8 mouse cellular contexts compared by ENCODE assay signal in genomic region chr15:99265679-99266078, GRCm38 (mm10). TPM values are rescaled to one million over a fixed set of nuclear protein-coding genes. Genes with fewer than 3 reads are reported as not detected.
DNase-seq lines count a peak whose midpoint lies in the region; ATAC-seq and TF ChIP-seq lines count a peak whose summit lies in the region.
"Had no signal": no experiment of that assay in that cellular context is flagged by ENCODE, and none has a peak within 500 bp of the region (broad histone marks: within the 10 kb centered on the region; RNA-seq: fewer than 3 reads in every experiment).

No protein-coding gene starts in this region.

- no peaks in the 10 kb centered on the region for H3K36me3 ChIP-seq in G1E (replicated peaks)
- no peaks in the 10 kb centered on the region for H3K36me3 ChIP-seq in embryonic facial prominence, embryonic 10.5 days (replicated peaks)
- H3K36me3 ChIP-seq in heart, embryonic 11.5 days (ENCODE audit: control insufficient read depth, insufficient read depth, low read length): no peaks in the 10 kb centered on the region
- H3K36me3 ChIP-seq: midbrain, embryonic 12.5 days had no signal

- peak; percentile 48 for TF ChIP-seq CTCF in G1E (IDR thresholded peaks at IDR 0.05; ENCODE audit: low read depth, low read length)

- H3K4me1 ChIP-seq in G1E (ENCODE audit: insufficient read depth, low read depth, low read length): peaks cover 8% of the 10 kb centered on the region
- H3K4me1 ChIP-seq in embryonic facial prominence, embryonic 10.5 days: peaks cover 16% of the 10 kb centered on the region
- no peaks in the 10 kb centered on the region for H3K4me1 ChIP-seq in heart, embryonic 11.5 days (ENCODE audit: control insufficient read depth, insufficient read depth, low read length)
- H3K4me1 ChIP-seq: midbrain, embryonic 12.5 days had no signal

- no peak overlapping the region for H3K4me2 ChIP-seq in heart, embryonic 11.5 days
- H3K4me2 ChIP-seq: midbrain, embryonic 12.5 days had no signal

- H3K27me3 ChIP-seq in G1E (ENCODE audit: insufficient read depth, low read length): peaks cover 7% of the 10 kb centered on the region; the same call in 1 of the 2 replicates
- H3K27me3 ChIP-seq in embryonic facial prominence, embryonic 10.5 days (replicated peaks; ENCODE audit: low read depth, poor library complexity, severe bottlenecking): no peaks in the 10 kb centered on the region
- H3K27me3 ChIP-seq in heart, embryonic 11.5 days (ENCODE audit: control insufficient read depth, insufficient read depth, low read length): no peaks in the 10 kb centered on the region
- H3K27me3 ChIP-seq: midbrain, embryonic 12.5 days had no signal

- H3K9ac ChIP-seq in heart, embryonic 11.5 days (ENCODE audit: low read depth, low read length): no peak overlapping the region
- H3K9ac ChIP-seq: midbrain, embryonic 12.5 days had no signal

- H3K9me3 ChIP-seq in G1E (replicated peaks): no peaks in the 10 kb centered on the region
- H3K9me3 ChIP-seq in embryonic facial prominence, embryonic 10.5 days: no peaks in the 10 kb centered on the region
- no peaks in the 10 kb centered on the region for H3K9me3 ChIP-seq in heart, embryonic 11.5 days (replicated peaks; ENCODE audit: control insufficient read depth, low read length)
- H3K9me3 ChIP-seq: midbrain, embryonic 12.5 days had no signal

- peak; percentile 47 for DNase-seq in G1E (ENCODE audit: low spot score)
- DNase-seq in adrenal gland, postnatal 14 days: peak; percentile 80
- peak; percentile 71 for DNase-seq in embryonic facial prominence, embryonic 10.5 days (ENCODE audit: low spot score)
- DNase-seq in kidney, postnatal 25 days: peak; percentile 82 to 88
- DNase-seq in lung, adult 18-20 months: peak; percentile 63 to 84
- DNase-seq in retina, postnatal 7 days (ENCODE audit: low read depth, low spot score): peak; percentile 75

- no peak overlapping the region for H3K27ac ChIP-seq in embryonic facial prominence, embryonic 10.5 days (replicated peaks)
- H3K27ac ChIP-seq in heart, embryonic 11.5 days (ENCODE audit: low read depth, low read length): no peak overlapping the region
- H3K27ac ChIP-seq: midbrain, embryonic 12.5 days had no signal

- no peak overlapping the region for H3K4me3 ChIP-seq in G1E (ENCODE audit: low read depth, low read length)
- no peak overlapping the region for H3K4me3 ChIP-seq in embryonic facial prominence, embryonic 10.5 days
- no peak overlapping the region for H3K4me3 ChIP-seq in heart, embryonic 11.5 days (ENCODE audit: low read depth, low read length)
- H3K4me3 ChIP-seq: midbrain, embryonic 12.5 days had no signal

- 0 out of 2 replicates have a peak, but pooled peaks have one; percentile 22 for ATAC-seq in G1E (ENCODE audit: extremely low read depth, insufficient number of reproducible peaks, low FRiP score, poor library complexity, severe bottlenecking)
- peak; percentile 20; the same call in 1 of the 2 replicates for ATAC-seq in heart, embryonic 11.5 days (replicated peaks; ENCODE audit: insufficient number of reproducible peaks, low FRiP score, low TSS enrichment)

- WGBS in embryonic facial prominence, embryonic 10.5 days: 25% methylated on average over 4 of the region's 4 CpGs
- WGBS in heart, embryonic 11.5 days (ENCODE audit: insufficient replicate concordance): 16% methylated on average over 4 of the region's 4 CpGs

RNA-seq across cellular contexts. Expression of gene Mcrs1, which starts 13.9 kb away (rescaled TPM):
- total RNA-seq in G1E (2014; fragmentation: Nextera tagmentation) (29.8 and 39.4 TPM in 2 replicates), G1E (2017) (45.7 and 60.1 TPM in 2 replicates)
- 75.9 and 83.4 TPM in 2 replicates for polyA plus RNA-seq in G1E (2012)
- total RNA-seq in adrenal gland, postnatal 14 days (2021): 41.4 and 41.9 TPM in 2 replicates
- polyA plus RNA-seq in embryonic facial prominence, embryonic 10.5 days (2016; fragmentation: Nextera tagmentation; extraction: Ambion mirVana): 185 and 189 TPM in 2 replicates
- 154 and 162 TPM in 2 replicates for polyA plus RNA-seq in heart, embryonic 11.5 days (2014; fragmentation: Nextera tagmentation; extraction: Ambion mirVana)

RNA-seq across cellular contexts. Expression of gene Prpf40b, which starts 29.2 kb away (rescaled TPM):
- total RNA-seq in G1E (2014; fragmentation: Nextera tagmentation) (39.1 and 39.5 TPM in 2 replicates), G1E (2017) (10.1 and 13.1 TPM in 2 replicates)
- polyA plus RNA-seq in G1E (2012): 47.2 and 53.8 TPM in 2 replicates
- 44.8 and 46.5 TPM in 2 replicates for total RNA-seq in adrenal gland, postnatal 14 days (2021)
- 72.3 and 76.1 TPM in 2 replicates for polyA plus RNA-seq in embryonic facial prominence, embryonic 10.5 days (2016; fragmentation: Nextera tagmentation; extraction: Ambion mirVana)
- 34.6 and 37.4 TPM in 2 replicates for polyA plus RNA-seq in heart, embryonic 11.5 days (2014; fragmentation: Nextera tagmentation; extraction: Ambion mirVana)

RNA-seq across cellular contexts. Expression of gene Fam186b, which starts 30.0 kb away (rescaled TPM):
- total RNA-seq in G1E (2014; fragmentation: Nextera tagmentation) (not detected in 2 replicates), G1E (2017) (0.12 TPM in 1 of 2 replicates, not detected in the other)
- polyA plus RNA-seq in G1E (2012): not detected in 2 replicates
- 2.0 and 2.8 TPM in 2 replicates for total RNA-seq in adrenal gland, postnatal 14 days (2021)
- polyA plus RNA-seq in embryonic facial prominence, embryonic 10.5 days (2016; fragmentation: Nextera tagmentation; extraction: Ambion mirVana): 0.30 TPM in 1 of 2 replicates, not detected in the other
- polyA plus RNA-seq in heart, embryonic 11.5 days (2014; fragmentation: Nextera tagmentation; extraction: Ambion mirVana): 0.17 and 0.66 TPM in 2 replicates

RNA-seq across cellular contexts. Expression of gene Kcnh3, which starts 41.0 kb away (rescaled TPM):
- total RNA-seq in G1E (2014; fragmentation: Nextera tagmentation) (not detected in 2 replicates), G1E (2017) (0.05 TPM in 1 of 2 replicates, not detected in the other)
- not detected in 2 replicates for polyA plus RNA-seq in G1E (2012)
- total RNA-seq in adrenal gland, postnatal 14 days (2021): 1.1 and 1.8 TPM in 2 replicates
- polyA plus RNA-seq in embryonic facial prominence, embryonic 10.5 days (2016; fragmentation: Nextera tagmentation; extraction: Ambion mirVana): 0.25 TPM in 2 replicates
- 0.14 TPM in 1 of 2 replicates, not detected in the other for polyA plus RNA-seq in heart, embryonic 11.5 days (2014; fragmentation: Nextera tagmentation; extraction: Ambion mirVana)
